Mouse (Mus musculus) gonadal fat pad, adult 2 months (tissue): ENCODE data around the gene Terb2. TPM values are rescaled to one million over a fixed set of nuclear protein-coding genes. Genes with fewer than 3 reads are reported as not detected.

Experiments used
- DNase-seq: peaks from one replicate; pipeline ENCODE4 v3.0.0-alpha.2; 2012; ENCODE audit warnings: low read depth
- polyA plus RNA-seq: library from polyadenylated mRNA; depleted of rRNA; stranded (reverse); fragments of >200 nt; gene quantifications from 2 replicates; pipeline ENCODE4 v1.2.3, GENCODE M21; 2012; rRNA removed

The Terb2 gene
- polyA plus RNA-seq, 1 experiment, result not detected

DNA sequence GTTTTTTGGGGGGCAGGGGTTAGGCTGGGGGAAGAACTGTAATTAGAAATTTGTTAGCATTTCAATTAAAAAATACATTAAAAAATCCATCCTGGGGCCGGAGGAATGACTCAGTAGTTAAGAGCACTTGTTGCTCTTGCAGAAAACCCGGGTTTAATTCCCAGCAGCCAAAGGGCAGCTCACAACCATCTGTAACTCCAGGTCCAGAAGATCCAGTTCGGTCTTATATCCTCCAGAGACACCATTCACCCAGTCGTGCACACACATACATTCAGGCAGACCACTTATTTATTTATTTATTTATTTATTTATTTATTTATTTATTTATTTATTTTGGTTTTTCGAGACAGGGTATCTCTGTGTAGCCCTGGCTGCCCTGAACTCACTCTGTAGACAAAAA lies 47.3 kb downstream of the Terb2 start:
- DNase-seq, result no peak

DNA sequence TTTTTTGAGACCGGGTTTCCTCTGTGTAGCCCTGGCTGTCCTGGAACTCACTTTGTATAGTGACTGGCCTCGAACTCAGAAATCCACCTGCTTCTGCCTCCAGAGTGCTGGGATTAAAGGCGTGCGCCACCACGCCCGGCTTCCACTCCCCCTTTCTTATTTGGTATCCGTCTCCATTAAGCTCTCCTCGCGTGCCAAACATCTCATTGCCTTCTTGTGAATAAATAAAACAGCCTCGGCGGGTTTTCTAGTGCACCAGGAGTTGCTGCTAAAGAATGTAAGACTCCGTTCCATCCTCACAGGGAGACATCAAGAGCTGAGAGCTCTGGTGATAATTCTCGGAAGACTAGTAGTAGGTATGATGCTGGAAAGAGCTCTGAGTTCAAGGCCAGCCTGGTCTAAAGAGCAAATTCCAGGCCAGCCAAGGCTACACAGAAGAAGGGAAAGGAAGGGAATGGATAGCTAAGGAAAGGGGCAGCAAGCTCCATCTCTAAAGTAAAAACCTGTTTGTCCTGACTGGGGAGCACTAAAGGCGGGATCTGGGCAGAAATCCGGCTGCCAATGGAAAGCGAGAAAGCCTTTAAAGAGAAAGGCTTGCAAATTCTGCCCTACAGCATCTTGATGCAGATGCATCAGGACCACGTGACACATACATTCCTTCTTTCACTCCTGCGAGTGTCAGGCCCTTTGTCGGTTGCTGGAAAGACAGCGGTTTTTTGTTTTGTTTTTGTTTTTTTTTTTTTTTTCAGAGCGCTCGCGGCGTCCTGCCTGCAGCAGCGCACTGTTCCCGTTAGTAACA lies 47.9 kb downstream of the Terb2 start:
- DNase-seq, result no peak

DNA sequence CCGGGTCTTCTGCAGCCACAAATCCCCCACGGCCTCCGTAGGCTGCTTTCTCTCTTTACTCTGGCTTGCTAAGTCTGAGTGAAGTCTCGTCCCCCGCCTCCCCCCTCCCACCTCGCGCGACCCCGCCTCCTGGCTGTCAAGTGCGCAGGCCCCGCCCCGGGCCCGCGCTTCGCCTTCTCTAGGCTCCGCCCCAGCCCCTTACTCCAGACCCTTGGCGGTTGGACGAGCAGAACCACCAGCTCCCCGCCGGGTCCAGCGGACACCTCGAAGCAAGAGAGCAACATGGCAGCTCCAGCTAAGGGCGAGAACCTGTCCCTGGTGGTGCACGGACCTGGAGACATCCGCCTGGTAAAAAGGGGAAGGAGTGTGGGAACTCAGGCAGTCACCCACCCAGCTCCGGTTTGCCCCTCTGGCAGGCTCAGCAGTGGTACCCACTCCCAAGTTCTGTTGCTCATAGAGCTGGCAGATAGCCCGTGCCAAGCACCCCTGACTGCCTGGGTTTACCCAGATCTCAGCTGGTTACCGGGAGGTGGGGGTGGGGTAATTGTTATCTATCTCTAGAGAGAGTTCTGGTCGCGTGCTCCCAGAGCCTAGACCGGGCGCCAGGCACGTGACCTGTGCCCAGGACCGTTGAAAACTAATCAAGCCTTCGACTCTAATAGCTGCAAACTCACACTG lies 48.7 kb downstream of the Terb2 start, which contains the start of gene Sord:
TSS of gene Sord (plus strand) at position 139 of the 678 bp plus-strand sequence.
- no peak for DNase-seq

DNA sequence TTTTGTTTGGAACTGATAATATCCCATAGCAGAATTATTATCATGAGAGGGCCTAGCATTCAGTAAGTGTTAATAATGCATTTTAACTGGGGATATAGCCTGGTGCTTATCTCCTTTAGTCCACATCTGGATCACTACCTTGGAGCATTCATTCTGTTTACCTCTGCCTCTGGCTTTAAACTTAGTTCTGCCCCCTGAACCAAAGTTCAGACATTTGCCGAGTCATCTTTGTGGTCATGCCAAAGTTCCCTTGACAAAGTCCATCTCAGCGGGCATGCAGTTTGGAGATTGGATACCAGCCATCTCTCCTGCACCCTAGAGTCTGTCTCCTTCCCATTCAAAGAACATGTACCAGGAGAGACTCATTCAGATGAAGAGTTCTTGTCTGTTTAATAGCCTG lies 49.4 kb downstream of the Terb2 start:
- no peak for DNase-seq

DNA sequence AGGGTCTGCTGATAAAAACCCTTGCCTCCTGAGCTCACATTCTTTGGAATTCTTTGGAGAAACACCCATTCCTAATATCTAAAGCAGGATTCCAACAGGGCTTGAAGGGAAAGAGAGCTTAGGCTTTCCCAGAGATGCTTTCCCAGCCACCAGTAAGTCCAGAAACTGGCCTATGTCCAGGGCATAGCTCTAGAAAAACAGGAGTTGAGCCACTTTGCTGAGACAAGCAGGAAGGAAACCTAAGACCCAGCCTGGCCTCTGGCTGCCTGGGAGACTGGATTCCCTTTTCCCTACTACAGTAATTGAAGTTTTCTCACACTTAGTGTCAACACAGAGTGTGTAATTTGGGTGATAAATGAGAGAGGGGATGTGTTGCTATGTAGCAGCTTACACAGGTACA lies 50.2 kb downstream of the Terb2 start:
- no peak for DNase-seq

DNA sequence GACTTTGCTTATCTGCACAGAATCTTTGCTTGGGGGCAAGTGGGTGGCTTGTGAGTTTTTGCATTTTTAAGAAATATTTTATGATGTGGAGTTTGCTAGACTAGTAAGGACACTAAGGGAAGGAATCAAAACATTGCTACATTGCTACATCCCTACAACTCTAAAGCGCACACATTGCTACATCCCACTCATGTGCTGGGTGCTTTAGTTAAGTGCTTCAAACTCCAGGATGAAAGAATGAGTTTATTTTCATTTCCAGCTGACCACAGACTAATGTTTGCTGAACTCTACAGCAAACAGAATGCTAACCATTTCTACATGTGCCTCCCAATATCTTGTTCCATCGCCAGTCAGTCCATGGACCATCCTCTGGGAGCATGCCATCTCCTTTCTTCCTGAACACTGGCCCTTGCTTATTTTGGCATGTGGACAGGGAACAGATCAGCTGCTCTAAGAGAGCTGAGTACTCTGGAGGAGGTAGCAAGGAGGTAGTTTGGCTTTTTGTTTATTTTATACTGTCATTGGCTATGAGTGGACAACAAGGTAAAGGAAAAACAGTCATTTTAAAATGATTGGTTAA lies 51.9 kb downstream of the Terb2 start:
- no peak for DNase-seq

DNA sequence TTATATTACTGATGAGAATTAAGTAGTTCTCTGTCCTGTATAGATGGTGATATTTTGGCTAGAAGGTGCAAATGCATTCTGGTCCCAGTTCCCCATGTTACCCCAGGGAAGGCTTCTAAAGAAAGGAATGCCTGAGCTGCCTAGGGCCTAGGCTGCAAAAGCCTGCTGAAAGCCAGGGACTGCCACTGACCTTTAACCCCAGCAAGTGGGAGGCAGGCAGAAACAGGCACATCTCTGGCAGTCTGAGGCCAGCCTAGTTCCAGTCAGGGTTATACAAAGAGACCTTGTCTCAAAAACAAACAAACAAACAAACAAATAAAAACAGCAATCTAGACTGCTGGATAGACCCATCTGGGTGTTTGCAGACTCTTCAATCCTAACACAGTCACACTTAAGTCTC lies 54.7 kb downstream of the Terb2 start:
- DNase-seq, result no peak

DNA sequence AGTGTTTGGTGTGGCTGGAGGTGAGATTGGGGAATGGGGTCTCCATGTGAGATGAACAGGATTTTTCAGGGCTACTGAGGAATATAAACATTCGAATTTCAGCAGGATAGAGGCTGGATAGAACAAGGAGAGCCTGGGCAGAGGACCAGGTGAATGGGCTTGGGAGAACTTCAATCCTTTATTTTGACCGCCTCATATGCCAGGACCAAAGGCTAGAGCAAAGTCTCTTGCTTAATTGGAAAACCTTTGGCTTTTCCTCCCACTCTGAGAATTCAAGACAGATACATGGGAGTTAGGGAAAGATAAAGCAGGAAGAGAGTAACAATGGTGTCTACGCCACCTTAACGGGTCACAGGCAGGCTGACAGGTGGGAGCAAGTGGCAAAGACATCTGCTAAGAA lies 55.2 kb downstream of the Terb2 start:
- no peak for DNase-seq

DNA sequence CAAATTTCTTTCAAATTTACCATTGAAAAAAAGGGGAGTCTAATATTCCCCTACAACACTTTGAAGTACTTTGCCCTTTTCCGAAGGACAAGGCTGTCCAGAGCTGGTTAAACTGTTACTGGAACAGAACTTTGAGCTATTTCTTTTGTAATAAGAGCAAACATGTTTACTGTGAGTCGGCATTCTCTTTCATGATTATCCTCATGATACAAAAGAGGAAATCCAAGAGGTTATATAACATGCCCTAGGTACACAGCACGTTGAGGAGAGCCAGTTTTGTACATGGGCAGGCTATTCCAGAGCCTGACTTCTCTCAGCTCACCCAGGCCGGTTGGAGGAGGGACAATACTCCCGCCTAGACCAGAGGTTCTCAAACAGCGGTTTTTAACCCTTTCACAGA lies 55.9 kb downstream of the Terb2 start:
- no peak for DNase-seq

DNA sequence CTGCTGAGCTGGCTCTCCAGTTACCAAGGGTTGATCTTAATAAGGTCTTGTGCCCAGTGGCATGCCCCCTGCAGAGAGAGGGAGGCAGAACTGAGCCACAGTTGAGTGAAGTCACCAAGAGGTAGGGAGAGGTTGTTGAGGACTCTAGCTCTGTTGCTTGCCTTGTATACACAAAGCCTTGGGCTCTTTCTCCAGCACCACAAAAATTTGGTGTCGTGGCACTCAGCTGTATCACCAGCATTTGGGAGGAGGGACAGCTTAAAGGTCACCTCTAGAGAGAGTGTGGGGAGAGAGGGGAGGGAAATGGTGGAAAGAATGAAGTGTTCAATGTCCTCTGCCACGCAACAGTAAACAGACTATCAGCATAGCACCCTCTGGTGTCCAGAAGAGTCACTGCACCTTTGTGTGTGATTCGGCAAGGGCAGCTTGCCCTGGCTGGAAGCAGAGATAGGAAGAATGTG lies 57.6 kb downstream of the Terb2 start:
- DNase-seq, result no peak

DNA sequence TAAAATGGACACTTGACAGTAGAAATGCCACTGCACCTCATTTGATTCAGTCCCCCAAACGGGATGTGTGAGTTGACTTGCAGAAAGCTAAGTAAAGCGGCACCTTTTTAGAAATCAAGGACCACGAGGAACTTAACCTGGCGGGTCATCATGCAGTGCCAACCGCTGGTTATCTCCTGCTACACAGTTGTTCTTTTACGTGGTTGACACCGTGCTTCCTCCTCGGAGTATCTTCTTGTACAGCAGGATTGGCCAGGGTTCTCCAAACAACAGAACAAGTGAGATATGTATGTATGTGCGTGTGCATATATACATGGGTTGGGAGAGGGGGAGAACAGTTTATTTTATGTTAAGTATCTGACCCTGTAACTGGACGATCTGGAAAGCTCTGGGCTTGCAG lies 61.7 kb downstream of the Terb2 start:
- no peak for DNase-seq

DNA sequence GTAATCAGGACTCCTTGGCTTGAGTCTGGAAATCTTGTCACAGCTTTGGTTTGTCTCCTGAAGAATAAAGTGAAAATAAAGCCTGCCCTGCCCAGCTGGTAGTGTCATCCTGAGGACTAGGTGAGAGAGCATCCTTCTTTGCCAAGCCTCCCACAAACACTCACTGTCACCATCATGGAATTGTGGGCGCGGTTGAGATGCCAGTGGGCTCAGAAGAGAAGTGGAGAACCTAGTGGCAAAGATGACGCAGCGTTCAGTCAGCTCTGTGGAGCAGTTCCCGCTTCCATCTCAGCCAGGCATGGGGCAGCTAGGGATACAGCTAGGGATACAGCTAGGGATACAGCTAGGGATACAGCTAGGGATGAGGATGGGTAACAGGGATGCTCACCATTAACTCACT lies 69.9 kb downstream of the Terb2 start:
- no peak for DNase-seq

Other genes with a start within 250 kb of the Terb2 start
- 6.5 and 7.5 TPM in 2 replicates for gene Ctdspl2, start 230.3 kb upstream of the Terb2 start, polyA plus RNA-seq
- gene Mageb3, start 230.2 kb upstream of the Terb2 start, polyA plus RNA-seq, result not detected in 2 replicates
- gene Eif3j1, start 157.7 kb upstream of the Terb2 start, polyA plus RNA-seq, result 4.0 and 6.4 TPM in 2 replicates
- gene Spg11, start 67.9 kb upstream of the Terb2 start, polyA plus RNA-seq, result 12.1 and 17.1 TPM in 2 replicates
- 997 and 1,419 TPM in 2 replicates for gene B2m, start 38.6 kb upstream of the Terb2 start, polyA plus RNA-seq
- gene Trim69, start 25.6 kb upstream of the Terb2 start, polyA plus RNA-seq, result 0.15 and 0.23 TPM in 2 replicates
- gene Patl2, start 83 bp upstream of the Terb2 start, polyA plus RNA-seq, result 0.13 and 0.38 TPM in 2 replicates
- 30.6 and 31.2 TPM in 2 replicates for gene Sord, start 48.5 kb downstream of the Terb2 start, polyA plus RNA-seq
- gene Duox2, start 112.2 kb downstream of the Terb2 start, polyA plus RNA-seq, result 0.56 and 0.57 TPM in 2 replicates
- gene Duoxa2, start 112.6 kb downstream of the Terb2 start, polyA plus RNA-seq, result 0.30 and 0.32 TPM in 2 replicates
- 2.1 and 7.9 TPM in 2 replicates for gene Duoxa1, start 127.5 kb downstream of the Terb2 start, polyA plus RNA-seq
- gene Duox1, start 129.4 kb downstream of the Terb2 start, polyA plus RNA-seq, result 0.08 and 0.39 TPM in 2 replicates
- gene Shf, start 182.9 kb downstream of the Terb2 start, polyA plus RNA-seq, result 12.9 and 15.7 TPM in 2 replicates
- gene Slc28a2, start 240.2 kb downstream of the Terb2 start, polyA plus RNA-seq, result 9.3 and 13.3 TPM in 2 replicates